Mouse (Mus musculus): Measurements from ENCODE around the gene Sacm1l. TPM values are rescaled to one million over a fixed set of nuclear protein-coding genes. Genes with fewer than 3 reads are reported as not detected.

Gene Sacm1l
- polyA plus RNA-seq, 1 experiment from 2014 or later: 49.0 TPM

DNA sequence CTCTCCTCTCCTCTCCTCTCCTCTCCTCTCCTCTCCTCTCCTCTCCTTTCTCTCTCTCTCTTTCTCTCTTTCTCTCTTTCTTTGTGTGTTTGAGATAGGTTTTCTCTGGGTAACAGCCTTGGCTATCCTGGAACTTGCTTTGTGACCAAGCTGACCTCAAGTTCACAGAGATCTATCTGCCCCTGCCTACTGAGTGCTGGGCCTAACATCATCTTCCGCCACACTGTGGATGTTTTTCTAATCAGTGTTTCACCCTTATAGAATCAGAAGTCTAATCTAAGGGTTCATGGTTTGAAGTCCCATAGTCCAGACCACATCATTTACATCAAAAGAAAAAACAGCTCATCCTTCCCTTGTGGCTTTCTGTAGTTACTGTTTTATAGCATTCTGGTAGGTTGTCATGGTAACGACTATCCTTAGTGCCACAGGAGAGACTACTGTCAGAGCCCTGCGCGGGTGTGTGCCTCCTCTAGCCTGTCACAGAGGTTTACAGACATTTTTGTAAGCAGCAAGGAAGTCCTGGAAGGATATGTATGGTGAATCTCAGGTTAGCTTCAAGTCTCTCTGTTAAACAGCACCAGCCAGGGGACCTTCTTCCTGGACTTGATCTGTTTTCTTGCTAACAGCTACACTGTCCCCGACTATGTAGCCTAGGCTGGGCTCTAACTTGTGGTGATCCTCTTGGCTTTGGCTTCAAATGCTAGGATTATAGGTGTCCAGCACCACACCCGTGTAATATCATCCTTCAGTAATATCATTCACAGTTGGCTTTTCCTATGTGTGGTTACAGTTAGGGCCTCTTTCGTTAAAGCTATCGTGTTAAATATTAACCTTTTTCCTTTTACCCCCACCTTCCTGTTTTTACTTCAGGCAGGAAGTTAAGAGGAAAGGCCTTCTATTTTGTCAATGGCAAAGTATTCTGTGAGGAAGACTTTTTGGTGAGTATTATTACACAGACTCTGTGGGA is 19.6 kb upstream of the Sacm1l start:
- no peaks in the 10 kb centered on the region for H3K27me3 ChIP-seq
- no peak overlapping the region for H3K9ac ChIP-seq
- peak; percentile 47; the same call in 1 of the 2 replicates for ATAC-seq (ENCODE audit: insufficient number of reproducible peaks, low FRiP score, low TSS enrichment, low read depth)
- H3K4me3 ChIP-seq (replicated peaks): no peak overlapping the region
- H3K36me3 ChIP-seq: peaks cover 37% of the 10 kb centered on the region
- no peak overlapping the region for H3K4me2 ChIP-seq (replicated peaks)
- WGBS: 83% methylated on average over 8 of the region's 8 CpGs
- no peaks in the 10 kb centered on the region for H3K9me3 ChIP-seq (replicated peaks)
- H3K4me1 ChIP-seq: peaks cover 6% of the 10 kb centered on the region; the same call in 1 of the 2 replicates
- H3K27ac ChIP-seq (replicated peaks): no peak overlapping the region

DNA sequence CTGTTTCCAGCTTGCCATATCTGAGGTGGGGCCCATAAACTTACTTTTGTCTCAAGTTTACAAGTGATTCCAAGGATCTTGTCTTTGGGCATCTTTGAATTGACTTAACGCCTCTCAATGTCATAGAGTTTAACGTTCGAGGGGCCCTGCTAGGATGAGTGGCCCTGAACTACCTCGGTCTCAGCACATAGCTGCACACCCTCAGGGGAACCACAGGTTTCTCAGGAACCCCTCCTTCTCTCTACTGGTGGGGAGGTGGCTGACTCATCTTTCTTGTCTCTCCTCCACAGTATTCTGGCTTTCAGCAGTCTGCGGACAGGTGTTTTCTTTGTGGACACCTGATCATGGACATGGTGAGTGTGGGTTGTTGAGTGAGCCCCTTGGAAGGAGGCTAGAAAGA is 18.6 kb upstream of the Sacm1l start:
- Histone ChIP-seq H3K4me2 (replicated peaks) (no peak overlapping the region), H3K9ac (no peak overlapping the region), H3K4me1 (peaks cover 7% of the 10 kb centered on the region; the same call in 1 of the 2 replicates), H3K4me3 (replicated peaks) (no peak overlapping the region), H3K27ac (replicated peaks) (no peak overlapping the region), H3K9me3 (replicated peaks) (no peaks in the 10 kb centered on the region), H3K36me3 (peaks cover 37% of the 10 kb centered on the region), H3K27me3 (no peaks in the 10 kb centered on the region)
- 82% methylated on average over 5 of the region's 5 CpGs for WGBS
- no peak for ATAC-seq (ENCODE audit: insufficient number of reproducible peaks, low FRiP score, low TSS enrichment, low read depth)

- Histone ChIP-seq H3K27ac (replicated peaks) (no peak overlapping the region), H3K4me1 (peaks cover 7% of the 10 kb centered on the region), H3K36me3 (peaks cover 52% of the 10 kb centered on the region), H3K4me2 (replicated peaks) (no peak overlapping the region), H3K9ac (no peak overlapping the region), H3K27me3 (no peaks in the 10 kb centered on the region), H3K9me3 (replicated peaks) (no peaks in the 10 kb centered on the region), H3K4me3 (replicated peaks) (no peak overlapping the region)
- no peak for ATAC-seq (ENCODE audit: insufficient number of reproducible peaks, low FRiP score, low TSS enrichment, low read depth)
- WGBS: 77% methylated on average over 2 of the region's 2 CpGs
These were observed 17.1 kb upstream of the Sacm1l start for GRCm38 (mm10) chr9:123512482-123512881.

GRCm38 (mm10) chr9:123515087-123515486 is 14.5 kb upstream of the Sacm1l start:
- Histone ChIP-seq H3K4me1 (peaks cover 7% of the 10 kb centered on the region), H3K36me3 (peaks cover 75% of the 10 kb centered on the region), H3K9ac (no peak overlapping the region), H3K4me2 (replicated peaks) (no peak overlapping the region), H3K27me3 (no peaks in the 10 kb centered on the region), H3K9me3 (replicated peaks) (no peaks in the 10 kb centered on the region), H3K27ac (replicated peaks) (no peak overlapping the region), H3K4me3 (replicated peaks) (no peak overlapping the region)
- no peak for ATAC-seq (ENCODE audit: insufficient number of reproducible peaks, low FRiP score, low TSS enrichment, low read depth)
- 51% methylated on average over 2 of the region's 2 CpGs for WGBS

DNA sequence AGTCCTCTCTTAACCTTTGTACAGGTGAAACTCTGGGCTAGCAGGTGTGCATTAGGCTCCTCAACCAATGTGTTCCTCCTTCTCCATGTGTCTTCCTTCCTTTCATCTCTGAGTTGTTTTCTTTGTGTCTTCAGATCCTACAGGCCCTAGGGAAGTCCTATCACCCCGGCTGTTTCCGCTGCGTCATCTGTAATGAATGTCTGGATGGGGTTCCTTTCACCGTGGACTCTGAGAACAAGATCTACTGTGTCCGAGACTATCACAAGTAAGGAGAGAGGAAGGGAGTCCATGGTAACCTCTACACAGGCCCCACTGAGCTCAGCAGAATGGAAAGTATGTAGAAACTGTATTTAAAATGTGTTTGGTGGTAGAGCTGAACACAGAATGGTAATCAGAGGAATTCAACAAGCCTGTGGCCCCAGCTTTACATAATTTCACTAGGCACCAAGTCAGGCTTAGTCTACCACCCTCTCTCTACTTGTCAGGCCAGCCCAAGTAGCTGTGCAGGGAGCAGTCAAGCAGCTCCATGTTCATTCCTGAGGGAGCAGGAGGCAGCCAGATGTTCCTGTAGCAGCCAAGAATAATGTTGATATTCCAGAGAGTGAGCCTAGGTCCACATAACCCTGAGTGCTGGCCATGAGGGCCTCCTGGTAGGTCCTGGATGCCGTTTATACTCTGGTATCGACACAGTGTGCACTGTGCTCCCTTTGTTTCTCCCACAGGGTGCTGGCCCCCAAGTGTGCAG is 12.7 kb upstream of the Sacm1l start:
- ATAC-seq (ENCODE audit: insufficient number of reproducible peaks, low FRiP score, low TSS enrichment, low read depth): 0 out of 2 replicates have a peak, but pooled peaks have one; percentile 20

DNA sequence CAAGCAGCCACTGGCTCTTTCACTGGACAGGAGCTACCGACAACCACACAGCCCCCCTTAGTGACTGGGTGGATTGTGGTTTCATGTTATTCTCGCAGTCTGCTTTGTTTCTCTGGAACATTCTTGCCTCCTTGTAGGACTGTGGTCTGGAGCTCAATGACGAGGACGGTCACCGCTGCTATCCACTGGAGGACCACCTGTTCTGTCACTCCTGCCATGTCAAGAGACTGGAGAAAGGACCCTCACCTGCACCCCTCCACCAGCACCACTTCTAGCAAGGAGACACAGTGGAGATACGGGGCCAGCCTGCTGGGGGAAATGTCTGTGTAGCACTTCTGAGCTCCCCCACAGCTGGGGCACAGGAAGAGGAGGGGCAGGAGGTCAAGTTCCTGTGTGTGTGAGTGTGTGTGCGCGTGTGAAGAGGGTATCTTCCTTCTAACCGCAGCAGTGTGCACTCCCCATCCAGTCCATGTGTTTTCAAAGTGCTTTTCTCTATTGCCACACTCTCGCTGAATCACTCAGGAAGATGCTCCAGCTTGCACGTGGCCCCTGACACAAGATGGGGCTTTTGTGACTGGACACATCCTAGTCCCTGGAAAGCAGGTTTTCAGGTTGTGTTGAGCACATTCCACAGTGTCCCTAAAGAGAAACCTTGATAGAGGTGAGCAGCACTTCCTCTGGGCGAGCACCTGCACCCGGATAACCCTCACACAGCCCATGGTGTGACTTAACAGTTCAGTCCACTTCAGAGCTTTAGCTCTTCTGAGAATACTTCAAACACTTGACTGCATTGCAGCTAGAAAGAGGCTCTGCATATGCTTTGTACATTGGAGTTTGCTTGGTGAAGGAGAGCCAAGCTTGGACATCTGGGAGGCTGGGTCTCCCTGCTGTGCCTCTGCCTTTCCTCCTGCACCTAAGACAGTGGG is 10.3 kb upstream of the Sacm1l start:
- Histone ChIP-seq H3K36me3 (peaks cover 51% of the 10 kb centered on the region), H3K4me1 (peaks cover 7% of the 10 kb centered on the region), H3K9me3 (replicated peaks) (no peaks in the 10 kb centered on the region), H3K27ac (replicated peaks) (no peak overlapping the region), H3K9ac (no peak overlapping the region), H3K4me2 (replicated peaks) (no peak overlapping the region), H3K4me3 (replicated peaks) (no peak overlapping the region), H3K27me3 (no peaks in the 10 kb centered on the region)
- no peak for ATAC-seq (ENCODE audit: insufficient number of reproducible peaks, low FRiP score, low TSS enrichment, low read depth)
- 86% methylated on average over 13 of the region's 13 CpGs for WGBS

More for the DNA sequence above, 12.7 kb upstream of the Sacm1l start:
- Histone ChIP-seq H3K9me3 (replicated peaks) (no peaks in the 10 kb centered on the region), H3K4me2 (replicated peaks) (no peak overlapping the region), H3K27me3 (no peaks in the 10 kb centered on the region), H3K9ac (no peak overlapping the region), H3K4me1 (peaks cover 7% of the 10 kb centered on the region), H3K4me3 (replicated peaks) (no peak overlapping the region), H3K36me3 (peaks cover 68% of the 10 kb centered on the region), H3K27ac (replicated peaks) (no peak overlapping the region)
- 87% methylated on average over 7 of the region's 7 CpGs for WGBS

GRCm38 (mm10) chr9:123520735-123521134 is 8.8 kb upstream of the Sacm1l start:
- Histone ChIP-seq H3K4me1 (peaks cover 4% of the 10 kb centered on the region; the same call in 1 of the 2 replicates), H3K4me3 (replicated peaks) (no peak overlapping the region), H3K4me2 (replicated peaks) (no peak overlapping the region), H3K36me3 (peaks cover 51% of the 10 kb centered on the region), H3K27me3 (no peaks in the 10 kb centered on the region), H3K9me3 (replicated peaks) (no peaks in the 10 kb centered on the region), H3K27ac (replicated peaks) (no peak overlapping the region), H3K9ac (no peak overlapping the region)
- WGBS: 78% methylated on average over 3 of the region's 3 CpGs
- no peak for ATAC-seq (ENCODE audit: insufficient number of reproducible peaks, low FRiP score, low TSS enrichment, low read depth)

DNA sequence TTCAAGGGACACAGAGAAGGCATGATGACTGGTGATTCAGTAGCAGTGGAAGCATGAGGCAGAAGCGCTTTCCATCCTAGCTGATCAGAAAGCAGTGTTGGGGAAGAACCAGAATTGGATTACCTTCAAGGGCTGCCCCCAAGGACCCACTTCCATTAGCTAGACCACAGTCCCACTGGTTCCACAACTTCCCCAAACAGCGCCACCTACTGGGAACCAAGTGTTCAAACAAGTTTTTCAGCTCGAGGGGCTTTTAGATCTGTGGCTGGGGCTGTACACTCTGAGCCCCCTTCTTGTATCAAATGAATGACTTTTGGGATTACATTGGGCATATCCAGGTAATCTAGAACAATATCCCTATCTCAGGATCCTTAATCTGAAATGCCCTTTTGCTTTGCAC is 5.9 kb upstream of the Sacm1l start:
- no peak for ATAC-seq (ENCODE audit: insufficient number of reproducible peaks, low FRiP score, low TSS enrichment, low read depth)
- WGBS: 37% methylated on average over 3 of the region's 3 CpGs
- H3K9ac ChIP-seq: no peak overlapping the region

DNA sequence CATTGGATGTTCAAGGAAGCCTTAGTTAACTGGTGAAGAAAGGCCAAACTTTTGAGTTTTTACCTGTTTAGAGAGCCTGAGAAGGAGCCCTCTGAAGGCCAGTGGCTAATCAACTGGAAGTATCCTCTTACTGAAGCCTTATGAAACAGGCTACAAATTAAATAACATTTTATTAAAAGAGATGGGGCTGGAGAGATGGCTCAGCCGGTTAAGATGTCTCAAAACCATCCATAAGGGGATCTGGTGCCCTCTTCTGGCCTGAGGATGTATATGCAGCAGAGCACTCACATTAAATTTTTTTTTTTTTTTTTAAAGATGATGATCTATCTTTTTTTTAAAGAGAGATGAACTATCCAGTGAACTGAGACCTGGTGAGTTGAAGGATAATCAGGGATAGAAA is 4.5 kb upstream of the Sacm1l start:
- H3K27me3 ChIP-seq: no peaks in the 10 kb centered on the region
- H3K4me1 ChIP-seq: peaks cover 10% of the 10 kb centered on the region
- peaks cover 11% of the 10 kb centered on the region for H3K36me3 ChIP-seq
- H3K4me2 ChIP-seq (replicated peaks): no peak overlapping the region
- no peaks in the 10 kb centered on the region for H3K9me3 ChIP-seq (replicated peaks)
- H3K27ac ChIP-seq (replicated peaks): no peak overlapping the region
- WGBS: 0% methylated on average over 1 of the region's 1 CpGs
- no peak for ATAC-seq (ENCODE audit: insufficient number of reproducible peaks, low FRiP score, low TSS enrichment, low read depth)
- H3K9ac ChIP-seq: no peak overlapping the region
- H3K4me3 ChIP-seq (replicated peaks): no peak overlapping the region

More for the DNA sequence above, 5.9 kb upstream of the Sacm1l start:
- Histone ChIP-seq H3K27me3 (no peaks in the 10 kb centered on the region), H3K4me3 (replicated peaks) (no peak overlapping the region), H3K4me1 (peaks cover 10% of the 10 kb centered on the region), H3K36me3 (peaks cover 25% of the 10 kb centered on the region), H3K9me3 (replicated peaks) (no peaks in the 10 kb centered on the region), H3K27ac (replicated peaks) (no peak overlapping the region), H3K4me2 (replicated peaks) (no peak overlapping the region)

DNA sequence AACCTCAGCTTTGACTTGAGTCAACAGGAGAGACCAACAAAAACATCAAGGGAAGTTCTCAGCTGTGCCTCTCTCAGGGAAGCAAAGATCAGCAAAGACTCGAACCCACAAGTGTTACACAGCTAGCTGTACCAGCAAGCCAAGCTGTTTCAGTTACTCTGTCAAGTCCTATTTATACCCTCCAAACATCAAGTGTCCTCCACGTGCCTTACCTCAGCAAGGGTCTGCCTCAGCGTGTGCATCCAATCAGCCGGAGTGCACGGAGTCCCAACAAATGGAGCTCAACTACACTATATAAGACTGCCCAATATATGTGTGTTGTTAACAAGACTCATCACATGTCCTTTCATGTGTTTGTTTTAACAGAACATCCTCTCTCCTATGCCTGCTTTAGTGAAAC is 3.1 kb upstream of the Sacm1l start:
- Histone ChIP-seq H3K9me3 (replicated peaks) (no peaks in the 10 kb centered on the region), H3K27ac (replicated peaks) (no peak overlapping the region), H3K36me3 (no peaks in the 10 kb centered on the region), H3K9ac (no peak overlapping the region), H3K4me1 (peaks cover 20% of the 10 kb centered on the region), H3K4me2 (replicated peaks) (no peak overlapping the region), H3K27me3 (no peaks in the 10 kb centered on the region), H3K4me3 (replicated peaks) (no peak overlapping the region)
- no peak for ATAC-seq (ENCODE audit: insufficient number of reproducible peaks, low FRiP score, low TSS enrichment, low read depth)
- WGBS: 68% methylated on average over 5 of the region's 5 CpGs
